Mouse (Mus musculus): Measurements from ENCODE around the gene Cd300c2. TPM values are rescaled to one million over a fixed set of nuclear protein-coding genes. Genes with fewer than 3 reads are reported as not detected.
"Not testable (repeated sequence)": the region's sequence is repeated elsewhere in the genome, so short reads cannot be mapped to it uniquely, and the experiment has no call there.

Cd300c2 gene
- polyA plus RNA-seq (2014; fragmentation: Nextera tagmentation; extraction: Ambion mirVana), result 1.0 and 1.4 TPM in 2 replicates

DNA sequence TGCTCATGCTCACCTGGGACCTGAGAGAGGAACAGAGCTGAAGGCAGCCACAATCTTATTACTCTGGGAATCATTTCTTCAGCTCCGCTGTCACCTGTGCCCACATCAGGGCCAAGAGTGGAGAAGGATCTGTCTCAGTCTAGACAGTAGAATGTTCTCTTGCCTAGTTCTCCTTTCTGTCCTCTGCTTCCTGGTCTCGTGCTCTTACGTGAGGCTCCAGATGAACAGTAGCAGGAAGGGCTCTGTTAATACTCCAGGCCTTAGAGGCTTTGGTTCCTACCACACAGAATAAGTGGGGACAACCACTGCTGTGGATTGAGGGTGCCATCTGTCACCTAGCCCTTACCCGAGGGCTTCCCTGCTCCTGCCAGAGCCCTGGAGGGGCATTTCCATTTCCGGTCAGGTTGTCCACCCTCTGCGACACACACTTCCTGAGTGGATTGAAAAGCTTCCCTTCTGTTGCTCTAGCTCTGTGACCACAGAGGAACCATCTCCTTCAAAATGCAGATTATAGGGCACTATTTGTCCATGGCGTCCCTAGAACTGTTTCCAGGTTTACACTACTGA lies at the start of gene Cd300c2:
Gene Cd300c2, minus strand, starts transcription at position 407 of the 567 bp plus-strand sequence.
- Histone ChIP-seq H3K9me3 (ENCODE audit: control insufficient read depth, low read length) (no peaks in the 10 kb centered on the region), H3K27me3 (ENCODE audit: control insufficient read depth, insufficient read depth, low read length) (no peaks in the 10 kb centered on the region), H3K27ac (ENCODE audit: low read depth, low read length) (no peak within 1 kb of the TSS), H3K4me3 (ENCODE audit: low read depth, low read length) (no peak within 1 kb of the TSS), H3K4me1 (ENCODE audit: control insufficient read depth, insufficient read depth, low read length) (no peaks in the 10 kb centered on the region), H3K9ac (replicated peaks; ENCODE audit: low read depth, low read length) (no peak within 1 kb of the TSS), H3K36me3 (ENCODE audit: control insufficient read depth, insufficient read depth, low read length) (no peaks in the 10 kb centered on the region), H3K4me2 (ENCODE audit: low read depth, low read length) (no peak within 1 kb of the TSS)
- ATAC-seq (ENCODE audit: low read depth), result no peak
- 88% methylated on average over 7 of the region's 7 CpGs for WGBS

DNA sequence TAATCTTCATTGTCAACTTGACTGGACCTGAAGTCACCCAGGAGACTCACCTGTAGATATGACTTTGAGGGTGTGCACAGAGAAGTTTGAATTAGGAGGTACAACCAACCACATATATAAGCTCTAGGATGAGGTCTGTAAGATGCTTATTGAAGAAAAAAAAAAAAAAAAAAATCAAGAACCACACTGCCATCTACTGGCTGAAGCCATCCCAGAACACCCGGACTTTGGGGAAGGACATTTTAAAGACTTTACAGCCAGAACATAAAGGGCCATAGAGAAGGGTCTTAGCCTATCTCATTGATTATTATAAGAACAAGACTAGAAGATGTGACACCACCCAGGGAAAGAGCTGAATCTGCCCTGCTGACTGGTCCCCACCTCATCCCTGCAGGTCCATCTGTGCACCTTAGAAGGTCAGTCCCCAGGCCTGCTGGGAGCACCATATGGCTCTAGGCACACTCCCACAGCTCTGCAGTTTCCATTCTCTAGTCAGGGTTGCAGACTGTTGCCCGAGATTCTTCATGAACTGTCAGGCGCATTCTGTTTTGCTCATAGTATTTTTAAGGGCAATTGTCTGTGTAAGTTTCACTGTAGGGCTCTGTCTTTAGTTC lies 47.7 kb upstream of the Cd300c2 start:
- no peak for ATAC-seq (ENCODE audit: low read depth)
- WGBS, result 44% methylated on average over 3 of the region's 3 CpGs
- H3K27ac ChIP-seq (ENCODE audit: low read depth, low read length), result no peak overlapping the region
- H3K27me3 ChIP-seq (ENCODE audit: control insufficient read depth, insufficient read depth, low read length), result no peaks in the 10 kb centered on the region
- no peak overlapping the region for H3K4me3 ChIP-seq (ENCODE audit: low read depth, low read length)
- H3K9ac ChIP-seq (replicated peaks; ENCODE audit: low read depth, low read length), result no peak overlapping the region
- no peaks in the 10 kb centered on the region for H3K36me3 ChIP-seq (ENCODE audit: control insufficient read depth, insufficient read depth, low read length)
- H3K9me3 ChIP-seq (ENCODE audit: control insufficient read depth, low read length), result no peaks in the 10 kb centered on the region
- no peak overlapping the region for H3K4me2 ChIP-seq (ENCODE audit: low read depth, low read length)
- H3K4me1 ChIP-seq (ENCODE audit: control insufficient read depth, insufficient read depth, low read length), result no peaks in the 10 kb centered on the region

DNA sequence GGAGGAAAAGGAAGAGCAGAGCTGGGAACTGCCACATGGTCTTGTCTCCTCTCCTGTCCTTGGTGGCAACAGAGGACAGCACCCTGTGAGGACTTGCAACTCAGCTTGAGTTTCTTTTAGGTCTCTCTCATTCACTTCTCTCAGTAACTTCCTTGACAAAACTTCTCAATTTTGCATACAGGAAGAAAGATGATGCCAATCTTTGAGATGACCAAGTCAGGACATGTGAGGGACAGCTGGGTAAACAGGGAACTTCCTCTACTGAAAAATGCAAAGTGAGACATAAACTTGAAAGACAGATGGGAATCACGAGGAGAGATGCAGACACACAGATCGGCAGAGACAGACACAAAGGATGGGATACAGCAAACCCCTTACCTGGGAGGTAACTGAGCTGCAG lies 46.6 kb upstream of the Cd300c2 start, which contains the start of gene Cd300ld3:
Gene Cd300ld3, minus strand, starts transcription at position 151 of the 400 bp plus-strand sequence.
- H3K36me3 ChIP-seq (ENCODE audit: control insufficient read depth, insufficient read depth, low read length), result no peaks in the 10 kb centered on the region
- no peak within 1 kb of the TSS for H3K9ac ChIP-seq (replicated peaks; ENCODE audit: low read depth, low read length)
- no peak within 1 kb of the TSS for H3K4me3 ChIP-seq (ENCODE audit: low read depth, low read length)
- no peak within 1 kb of the TSS for H3K27ac ChIP-seq (ENCODE audit: low read depth, low read length)
- no peaks in the 10 kb centered on the region for H3K4me1 ChIP-seq (ENCODE audit: control insufficient read depth, insufficient read depth, low read length)
- H3K9me3 ChIP-seq (ENCODE audit: control insufficient read depth, low read length), result no peaks in the 10 kb centered on the region
- ATAC-seq (ENCODE audit: low read depth), result no peak
- WGBS, result 73% methylated on average over 2 of the region's 2 CpGs
- H3K27me3 ChIP-seq (ENCODE audit: control insufficient read depth, insufficient read depth, low read length), result no peaks in the 10 kb centered on the region
- H3K4me2 ChIP-seq (ENCODE audit: low read depth, low read length), result no peak within 1 kb of the TSS

DNA sequence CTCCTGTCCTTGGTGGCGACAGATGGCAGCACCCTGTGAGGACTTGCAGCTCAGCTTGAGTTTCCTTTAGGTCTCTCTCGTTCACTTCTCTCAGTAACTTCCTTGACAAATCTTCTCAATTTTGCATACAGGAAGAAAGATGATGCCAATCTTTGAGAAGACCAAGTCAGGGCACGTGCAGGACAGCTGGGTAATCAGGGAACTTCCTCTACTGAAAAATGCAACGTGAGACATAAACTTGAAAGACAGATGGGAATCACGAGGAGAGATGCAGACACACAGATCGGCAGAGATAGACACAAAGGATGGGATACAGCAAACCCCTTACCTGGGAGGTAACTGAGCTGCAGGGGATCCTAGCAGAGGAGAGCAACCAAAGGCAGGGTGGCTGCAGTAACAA lies 36.0 kb upstream of the Cd300c2 start, which contains the start of gene Cd300ld5:
Gene Cd300ld5, minus strand, starts transcription at position 101 of the 400 bp plus-strand sequence.
- not testable (repeated sequence) for H3K4me2 ChIP-seq (ENCODE audit: low read depth, low read length); ATAC-seq (ENCODE audit: low read depth); H3K36me3 ChIP-seq (ENCODE audit: control insufficient read depth, insufficient read depth, low read length); H3K4me3 ChIP-seq (ENCODE audit: low read depth, low read length); H3K9me3 ChIP-seq (ENCODE audit: control insufficient read depth, low read length); H3K9ac ChIP-seq (replicated peaks; ENCODE audit: low read depth, low read length); H3K4me1 ChIP-seq (ENCODE audit: control insufficient read depth, insufficient read depth, low read length); H3K27me3 ChIP-seq (ENCODE audit: control insufficient read depth, insufficient read depth, low read length); H3K27ac ChIP-seq (ENCODE audit: low read depth, low read length)
- WGBS, result no CpG with 5 or more reads among the region's 6 CpGs

DNA sequence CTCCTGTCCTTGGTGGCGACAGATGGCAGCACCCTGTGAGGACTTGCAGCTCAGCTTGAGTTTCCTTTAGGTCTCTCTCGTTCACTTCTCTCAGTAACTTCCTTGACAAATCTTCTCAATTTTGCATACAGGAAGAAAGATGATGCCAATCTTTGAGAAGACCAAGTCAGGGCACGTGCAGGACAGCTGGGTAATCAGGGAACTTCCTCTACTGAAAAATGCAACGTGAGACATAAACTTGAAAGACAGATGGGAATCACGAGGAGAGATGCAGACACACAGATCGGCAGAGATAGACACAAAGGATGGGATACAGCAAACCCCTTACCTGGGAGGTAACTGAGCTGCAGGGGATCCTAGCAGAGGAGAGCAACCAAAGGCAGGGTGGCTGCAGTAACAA lies 25.2 kb upstream of the Cd300c2 start, which contains the start of gene Cd300ld4:
Gene Cd300ld4, minus strand, starts transcription at position 101 of the 400 bp plus-strand sequence.
- not testable (repeated sequence) for H3K27me3 ChIP-seq (ENCODE audit: control insufficient read depth, insufficient read depth, low read length); H3K4me2 ChIP-seq (ENCODE audit: low read depth, low read length); H3K9me3 ChIP-seq (ENCODE audit: control insufficient read depth, low read length); H3K9ac ChIP-seq (replicated peaks; ENCODE audit: low read depth, low read length); H3K36me3 ChIP-seq (ENCODE audit: control insufficient read depth, insufficient read depth, low read length); H3K27ac ChIP-seq (ENCODE audit: low read depth, low read length); H3K4me1 ChIP-seq (ENCODE audit: control insufficient read depth, insufficient read depth, low read length); H3K4me3 ChIP-seq (ENCODE audit: low read depth, low read length); ATAC-seq (ENCODE audit: low read depth)
- WGBS, result no CpG with 5 or more reads among the region's 6 CpGs

DNA sequence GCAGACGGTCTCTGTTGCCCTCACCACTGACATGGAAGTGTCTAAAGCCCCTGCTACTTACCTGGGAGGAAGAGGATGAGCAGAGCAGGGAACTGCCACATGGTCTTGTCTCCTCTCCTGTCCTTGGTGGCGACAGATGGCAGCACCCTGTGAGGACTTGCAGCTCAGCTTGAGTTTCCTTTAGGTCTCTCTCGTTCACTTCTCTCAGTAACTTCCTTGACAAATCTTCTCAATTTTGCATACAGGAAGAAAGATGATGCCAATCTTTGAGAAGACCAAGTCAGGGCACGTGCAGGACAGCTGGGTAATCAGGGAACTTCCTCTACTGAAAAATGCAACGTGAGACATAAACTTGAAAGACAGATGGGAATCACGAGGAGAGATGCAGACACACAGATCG lies 14.4 kb upstream of the Cd300c2 start, which contains the start of gene Cd300ld2:
Gene Cd300ld2, minus strand, starts transcription at position 101 of the 400 bp plus-strand sequence.
- not testable (repeated sequence) for H3K4me2 ChIP-seq (ENCODE audit: low read depth, low read length); H3K27me3 ChIP-seq (ENCODE audit: control insufficient read depth, insufficient read depth, low read length); H3K4me3 ChIP-seq (ENCODE audit: low read depth, low read length); H3K4me1 ChIP-seq (ENCODE audit: control insufficient read depth, insufficient read depth, low read length); H3K9me3 ChIP-seq (ENCODE audit: control insufficient read depth, low read length); ATAC-seq (ENCODE audit: low read depth); H3K36me3 ChIP-seq (ENCODE audit: control insufficient read depth, insufficient read depth, low read length); H3K27ac ChIP-seq (ENCODE audit: low read depth, low read length); H3K9ac ChIP-seq (replicated peaks; ENCODE audit: low read depth, low read length)
- no CpG with 5 or more reads among the region's 7 CpGs for WGBS

DNA sequence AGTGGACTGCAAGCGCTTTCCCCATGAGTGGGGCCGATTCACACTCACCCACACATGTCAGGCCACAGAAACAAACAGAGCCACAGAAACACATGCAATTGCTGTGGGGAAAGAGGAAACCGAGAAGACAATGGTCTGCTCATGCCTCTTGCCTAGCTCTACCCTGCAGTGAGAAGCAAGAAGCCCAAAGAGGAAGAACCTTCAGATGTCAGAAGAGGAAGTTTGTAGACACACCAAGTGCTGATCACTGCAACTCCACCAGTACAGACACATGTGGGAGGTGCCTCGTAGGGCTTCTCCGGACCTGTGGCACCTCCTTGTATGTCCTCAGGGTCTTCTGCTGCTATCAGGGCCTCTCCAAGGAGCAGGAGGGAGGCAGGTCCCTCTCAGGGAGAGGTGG lies 2.4 kb upstream of the Cd300c2 start:
- 88% methylated on average over 5 of the region's 5 CpGs for WGBS
- no peaks in the 10 kb centered on the region for H3K9me3 ChIP-seq (ENCODE audit: control insufficient read depth, low read length)
- no peak for ATAC-seq (ENCODE audit: low read depth)

DNA sequence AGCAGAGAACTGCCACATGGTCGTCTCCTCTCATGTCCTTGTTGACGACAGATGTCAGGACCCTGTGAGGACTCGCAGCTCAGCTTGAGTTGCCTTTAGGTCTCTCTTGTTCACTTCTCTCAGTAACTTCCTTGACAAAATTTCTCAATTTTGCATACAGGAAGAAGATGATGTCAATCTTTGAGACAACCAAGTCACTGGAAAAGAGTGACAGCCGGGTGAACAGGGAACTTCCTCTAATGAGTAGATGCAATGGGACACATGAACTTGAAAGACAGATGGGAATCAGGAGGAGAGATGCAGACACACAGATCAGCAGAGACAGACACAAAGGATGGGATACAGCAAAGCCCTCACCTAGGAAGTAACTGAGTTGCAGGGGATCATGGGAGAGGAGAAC lies 11.9 kb downstream of the Cd300c2 start, which contains the start of gene Cd300ld:
Gene Cd300ld, minus strand, starts transcription at position 130 of the 400 bp plus-strand sequence.
- H3K4me2 ChIP-seq (ENCODE audit: low read depth, low read length), result no peak within 1 kb of the TSS
- no peak within 1 kb of the TSS for H3K9ac ChIP-seq (replicated peaks; ENCODE audit: low read depth, low read length)
- H3K27me3 ChIP-seq (ENCODE audit: control insufficient read depth, insufficient read depth, low read length), result no peaks in the 10 kb centered on the region
- H3K4me3 ChIP-seq (ENCODE audit: low read depth, low read length), result no peak within 1 kb of the TSS
- 85% methylated on average over 4 of the region's 4 CpGs for WGBS
- H3K27ac ChIP-seq (ENCODE audit: low read depth, low read length), result no peak within 1 kb of the TSS
- no peak for ATAC-seq (ENCODE audit: low read depth)
- no peaks in the 10 kb centered on the region for H3K4me1 ChIP-seq (ENCODE audit: control insufficient read depth, insufficient read depth, low read length)
- H3K36me3 ChIP-seq (ENCODE audit: control insufficient read depth, insufficient read depth, low read length), result no peaks in the 10 kb centered on the region
- H3K9me3 ChIP-seq (ENCODE audit: control insufficient read depth, low read length), result no peaks in the 10 kb centered on the region

More for the DNA sequence above, 2.4 kb upstream of the Cd300c2 start:
- Histone ChIP-seq H3K27ac (ENCODE audit: low read depth, low read length) (no peak overlapping the region), H3K4me1 (ENCODE audit: control insufficient read depth, insufficient read depth, low read length) (no peaks in the 10 kb centered on the region), H3K4me3 (ENCODE audit: low read depth, low read length) (no peak overlapping the region), H3K9ac (replicated peaks; ENCODE audit: low read depth, low read length) (no peak overlapping the region), H3K27me3 (ENCODE audit: control insufficient read depth, insufficient read depth, low read length) (no peaks in the 10 kb centered on the region), H3K36me3 (ENCODE audit: control insufficient read depth, insufficient read depth, low read length) (no peaks in the 10 kb centered on the region), H3K4me2 (ENCODE audit: low read depth, low read length) (no peak overlapping the region)

DNA sequence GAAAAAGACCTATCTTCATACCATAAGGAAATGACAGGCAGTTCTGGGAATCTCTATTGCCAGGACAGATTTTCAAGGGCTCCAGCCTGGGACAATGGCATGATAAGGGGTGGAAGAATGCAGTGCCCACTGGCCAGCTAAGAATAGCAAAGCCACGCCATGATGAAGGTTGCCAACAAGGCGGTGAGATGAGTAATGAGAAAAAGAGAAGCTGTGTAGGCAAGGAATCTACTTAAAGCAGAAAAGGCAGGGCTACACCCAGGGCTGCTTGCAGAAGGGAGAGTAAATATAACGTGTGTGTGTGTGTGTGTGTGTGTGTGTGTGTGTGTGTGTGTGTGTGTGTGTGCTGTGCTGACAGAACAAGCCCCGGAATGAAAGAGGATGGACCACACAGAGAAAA lies 19.8 kb downstream of the Cd300c2 start:
- H3K27me3 ChIP-seq (ENCODE audit: control insufficient read depth, insufficient read depth, low read length), result no peaks in the 10 kb centered on the region
- H3K36me3 ChIP-seq (ENCODE audit: control insufficient read depth, insufficient read depth, low read length), result no peaks in the 10 kb centered on the region
- H3K27ac ChIP-seq (ENCODE audit: low read depth, low read length), result no peak overlapping the region
- H3K4me1 ChIP-seq (ENCODE audit: control insufficient read depth, insufficient read depth, low read length), result no peaks in the 10 kb centered on the region
- no peak overlapping the region for H3K4me3 ChIP-seq (ENCODE audit: low read depth, low read length)
- 81% methylated on average over 4 of the region's 4 CpGs for WGBS
- ATAC-seq (ENCODE audit: low read depth), result no peak
- H3K4me2 ChIP-seq (ENCODE audit: low read depth, low read length), result no peak overlapping the region
- H3K9me3 ChIP-seq (ENCODE audit: control insufficient read depth, low read length), result no peaks in the 10 kb centered on the region; the same call in 1 of the 2 replicates
- H3K9ac ChIP-seq (replicated peaks; ENCODE audit: low read depth, low read length), result no peak overlapping the region

All from neural tube, embryonic 14.5 days (tissue).